Mouse (Mus musculus) liver, embryonic 14.5 days (tissue): ENCODE measurements around the gene Dand5.

Experiments used
- CTCF ChIP-seq: IDR thresholded peaks from 2 replicates; pipeline ENCODE4 v1.5.1; 2016; ENCODE audit warnings: antibody characterized with exemption, low read depth, control low read depth
- EP300 ChIP-seq: IDR thresholded peaks from 2 replicates; pipeline ENCODE4 v1.6.1; 2016; ENCODE audit warnings: antibody characterized with exemption, low read depth

GRCm38 (mm10) chr8:84774473-84774911, 48.1 kb downstream of the Dand5 start:
- TF ChIP-seq CTCF (no peak), EP300 (no peak)
